Mouse (Mus musculus) embryonic facial prominence, embryonic 13.5 days (tissue): ENCODE results near the gene Pdrg1. TPM values are rescaled to one million over a fixed set of nuclear protein-coding genes. Genes with fewer than 3 reads are reported as not detected.
A peak's percentile ranks its signal among the peaks of the same experiment; 100 is the strongest.

Experiments used
- ATAC-seq: fragments of 200-750 bp; cut with Nextera tagmentation; 2 replicates; pipeline ENCODE4 v1.8.0; 2017; ENCODE audit warnings: low read depth; ENCODE audit not compliant: insufficient number of reproducible peaks, insufficient read depth, low FRiP score, low TSS enrichment
- H3K27ac ChIP-seq: fragments of 300-500 bp; sonication (generic); 2 replicates; pipeline ENCODE4 v1.5.1; 2015; ENCODE audit warnings: moderate library complexity, mild to moderate bottlenecking, inconsistent platforms
- H3K27me3 ChIP-seq: fragments of 300-500 bp; sonication (generic); 2 replicates; pipeline ENCODE4 v1.6.1; 2015; ENCODE audit warnings: mild to moderate bottlenecking, inconsistent platforms
- H3K36me3 ChIP-seq: fragments of 300-500 bp; sonication (generic); 2 replicates; pipeline ENCODE4 v1.6.1; 2015; ENCODE audit warnings: mild to moderate bottlenecking, inconsistent platforms
- H3K4me1 ChIP-seq: fragments of 300-500 bp; sonication (generic); 2 replicates; pipeline ENCODE4 v1.6.1; 2015; ENCODE audit warnings: inconsistent platforms
- H3K4me2 ChIP-seq: fragments of 300-500 bp; sonication (generic); 2 replicates; pipeline ENCODE4 v1.6.1; 2015; ENCODE audit warnings: moderate library complexity, mild to moderate bottlenecking, inconsistent platforms
- H3K4me3 ChIP-seq: fragments of 300-500 bp; sonication (generic); 2 replicates; pipeline ENCODE4 v1.5.1; 2015; ENCODE audit warnings: mild to moderate bottlenecking, inconsistent platforms
- H3K9ac ChIP-seq: fragments of 300-500 bp; sonication (generic); 2 replicates; pipeline ENCODE4 v1.6.1; 2015; ENCODE audit warnings: mild to moderate bottlenecking, inconsistent platforms
- H3K9me3 ChIP-seq: fragments of 300-500 bp; sonication (generic); 2 replicates; pipeline ENCODE4 v1.6.1; 2016; ENCODE audit warnings: inconsistent platforms
- WGBS: fragments of 180-500 bp; shearing (Covaris S2); methylation state at CpG from one replicate; pipeline ENCODE4 v1.1.7; 2015; ENCODE audit warnings: mixed read lengths; 5-methylcytosine and 5-hydroxymethylcytosine counted together
- polyA plus RNA-seq: library from polyadenylated mRNA; unstranded; fragments of >200 nt; fragmentation: Nextera tagmentation; extraction: Ambion mirVana; gene quantifications from 2 replicates; pipeline ENCODE4 v1.2.1, GENCODE M21; 2015

Pdrg1 gene
- polyA plus RNA-seq, 1 experiment from 2014 or later, result 120 TPM

GRCm38 (mm10) chr2:153049288-153049996, 34.2 kb upstream of the Pdrg1 start:
- Histone ChIP-seq H3K27ac (no peak overlapping the region), H3K27me3 (peaks cover 49% of the 10 kb centered on the region), H3K4me3 (no peak overlapping the region), H3K36me3 (no peaks in the 10 kb centered on the region), H3K4me2 (no peak overlapping the region), H3K9ac (0 out of 2 replicates have a peak overlapping the region, but pooled peaks have one; percentile 36), H3K4me1 (peaks cover 26% of the 10 kb centered on the region), H3K9me3 (no peaks in the 10 kb centered on the region)
- WGBS, result 39% methylated on average over 9 of the region's 9 CpGs
- ATAC-seq, result 0 out of 2 replicates have a peak, but pooled peaks have one; percentile 43

GRCm38 (mm10) chr2:153047828-153048465, 32.7 kb upstream of the Pdrg1 start:
- WGBS, result 43% methylated on average over 17 of the region's 17 CpGs
- ATAC-seq, result no peak
- no peaks in the 10 kb centered on the region for H3K36me3 ChIP-seq
- no peak overlapping the region for H3K4me2 ChIP-seq
- no peak overlapping the region for H3K4me3 ChIP-seq
- no peaks in the 10 kb centered on the region for H3K9me3 ChIP-seq
- H3K4me1 ChIP-seq, result peaks cover 26% of the 10 kb centered on the region
- peaks cover 38% of the 10 kb centered on the region for H3K27me3 ChIP-seq
- H3K27ac ChIP-seq, result no peak overlapping the region
- H3K9ac ChIP-seq, result no peak overlapping the region

GRCm38 (mm10) chr2:153045884-153046299, 30.7 kb upstream of the Pdrg1 start:
- no peak overlapping the region for H3K27ac ChIP-seq
- ATAC-seq, result no peak
- H3K4me2 ChIP-seq, result 0 out of 2 replicates have a peak overlapping the region, but pooled peaks have one; percentile 12
- H3K4me1 ChIP-seq, result peaks cover 21% of the 10 kb centered on the region
- H3K4me3 ChIP-seq, result no peak overlapping the region
- H3K27me3 ChIP-seq, result peaks cover 18% of the 10 kb centered on the region
- H3K9ac ChIP-seq, result no peak overlapping the region
- 10% methylated on average over 8 of the region's 8 CpGs for WGBS
- no peaks in the 10 kb centered on the region for H3K36me3 ChIP-seq
- no peaks in the 10 kb centered on the region for H3K9me3 ChIP-seq

- Histone ChIP-seq H3K4me1 (peaks cover 13% of the 10 kb centered on the region), H3K4me2 (no peak overlapping the region), H3K9ac (no peak overlapping the region), H3K27me3 (peaks cover 12% of the 10 kb centered on the region), H3K36me3 (no peaks in the 10 kb centered on the region), H3K27ac (no peak overlapping the region), H3K4me3 (no peak overlapping the region), H3K9me3 (no peaks in the 10 kb centered on the region)
- WGBS, result 56% methylated on average over 3 of the region's 3 CpGs
- no peak for ATAC-seq
Observed at GRCm38 (mm10) chr2:153043886-153044285, 28.7 kb upstream of the Pdrg1 start.

GRCm38 (mm10) chr2:153036690-153037089, 21.5 kb upstream of the Pdrg1 start:
- H3K27me3 ChIP-seq, result peaks cover 43% of the 10 kb centered on the region
- 48% methylated on average over 2 of the region's 2 CpGs for WGBS

GRCm38 (mm10) chr2:153033545-153034230, 18.5 kb upstream of the Pdrg1 start:
- Histone ChIP-seq H3K4me3 (no peak overlapping the region), H3K27me3 (peaks cover 73% of the 10 kb centered on the region), H3K9ac (no peak overlapping the region), H3K27ac (no peak overlapping the region), H3K36me3 (no peaks in the 10 kb centered on the region), H3K4me2 (no peak overlapping the region), H3K4me1 (peaks cover 10% of the 10 kb centered on the region), H3K9me3 (no peaks in the 10 kb centered on the region)
- no peak for ATAC-seq
- WGBS, result 64% methylated on average over 5 of the region's 5 CpGs

More at GRCm38 (mm10) chr2:153036690-153037089, 21.5 kb upstream of the Pdrg1 start:
- peaks cover 7% of the 10 kb centered on the region for H3K4me1 ChIP-seq
- H3K4me3 ChIP-seq, result no peak overlapping the region
- H3K36me3 ChIP-seq, result no peaks in the 10 kb centered on the region
- ATAC-seq, result no peak
- H3K4me2 ChIP-seq, result no peak overlapping the region
- H3K9ac ChIP-seq, result no peak overlapping the region
- H3K9me3 ChIP-seq, result no peaks in the 10 kb centered on the region
- H3K27ac ChIP-seq, result no peak overlapping the region

GRCm38 (mm10) chr2:153032973-153033372, 17.7 kb upstream of the Pdrg1 start:
- 6% methylated on average over 4 of the region's 4 CpGs for WGBS
- ATAC-seq, result no peak
- Histone ChIP-seq H3K36me3 (no peaks in the 10 kb centered on the region), H3K4me2 (no peak overlapping the region), H3K27ac (no peak overlapping the region), H3K9me3 (no peaks in the 10 kb centered on the region), H3K9ac (no peak overlapping the region), H3K4me3 (no peak overlapping the region), H3K4me1 (peaks cover 10% of the 10 kb centered on the region), H3K27me3 (peaks cover 76% of the 10 kb centered on the region)

GRCm38 (mm10) chr2:153032083-153032842, 17.0 kb upstream of the Pdrg1 start:
- Histone ChIP-seq H3K27me3 (peaks cover 74% of the 10 kb centered on the region), H3K36me3 (no peaks in the 10 kb centered on the region), H3K4me3 (peak overlapping the region; percentile 50), H3K4me2 (peak overlapping the region; percentile 89), H3K9ac (no peak overlapping the region), H3K27ac (no peak overlapping the region), H3K9me3 (no peaks in the 10 kb centered on the region), H3K4me1 (peaks cover 10% of the 10 kb centered on the region)
- 0 out of 2 replicates have a peak, but pooled peaks have one; percentile 20 for ATAC-seq
- WGBS, result 2% methylated on average over 58 of the region's 58 CpGs

- H3K4me1 ChIP-seq, result peaks cover 10% of the 10 kb centered on the region
- H3K27ac ChIP-seq, result no peak within 1 kb of the TSS
- H3K36me3 ChIP-seq, result no peaks in the 10 kb centered on the region
- peak within 1 kb of the TSS; percentile 89 for H3K4me2 ChIP-seq
- no peak within 1 kb of the TSS for H3K9ac ChIP-seq
- H3K4me3 ChIP-seq, result peak within 1 kb of the TSS; percentile 50
- no peak for ATAC-seq
- no peaks in the 10 kb centered on the region for H3K9me3 ChIP-seq
- peaks cover 74% of the 10 kb centered on the region for H3K27me3 ChIP-seq
- WGBS, result 1% methylated on average over 45 of the region's 54 CpGs
Observed at GRCm38 (mm10) chr2:153031126-153032082, 16.2 kb upstream of the Pdrg1 start, which contains the start of gene Xkr7. Gene Xkr7, plus strand, starts transcription at chr2:153031852.

GRCm38 (mm10) chr2:153030422-153030821, 15.2 kb upstream of the Pdrg1 start:
- peaks cover 75% of the 10 kb centered on the region for H3K27me3 ChIP-seq

More at GRCm38 (mm10) chr2:153030422-153030821, 15.2 kb upstream of the Pdrg1 start:
- peaks cover 10% of the 10 kb centered on the region for H3K4me1 ChIP-seq
- no peak overlapping the region for H3K27ac ChIP-seq
- WGBS, result 38% methylated on average over 4 of the region's 4 CpGs
- H3K4me2 ChIP-seq, result no peak overlapping the region
- H3K9ac ChIP-seq, result no peak overlapping the region
- ATAC-seq, result no peak
- no peak overlapping the region for H3K4me3 ChIP-seq
- H3K9me3 ChIP-seq, result no peaks in the 10 kb centered on the region
- H3K36me3 ChIP-seq, result no peaks in the 10 kb centered on the region
